Mouse (Mus musculus): ENCODE data around the gene Gsk3b. TPM values are rescaled to one million over a fixed set of nuclear protein-coding genes. Genes with fewer than 3 reads are reported as not detected.

Gene Gsk3b
- polyA plus RNA-seq, 1 experiment from 2014 or later: 130 TPM

- Histone ChIP-seq H3K4me2 (ENCODE audit: low read length) (no peak overlapping the region), H3K4me1 (ENCODE audit: control insufficient read depth, insufficient read depth, low read length) (no peaks in the 10 kb centered on the region), H3K36me3 (ENCODE audit: control insufficient read depth, insufficient read depth, low read length) (peaks cover 39% of the 10 kb centered on the region), H3K4me3 (ENCODE audit: low read depth, low read length) (no peak overlapping the region), H3K27me3 (replicated peaks; ENCODE audit: control insufficient read depth, insufficient read depth, low read length) (no peaks in the 10 kb centered on the region), H3K27ac (ENCODE audit: low read depth, low read length) (no peak overlapping the region), H3K9me3 (replicated peaks; ENCODE audit: control insufficient read depth, low read length) (no peaks in the 10 kb centered on the region), H3K9ac (ENCODE audit: low read length) (no peak overlapping the region)
- DNase-seq (ENCODE audit: low spot score) (no peak), ATAC-seq (no peak)
- WGBS: 90% methylated on average over 6 of the region's 6 CpGs
These were observed 155.3 kb downstream of the Gsk3b start for GRCm38 (mm10) chr16:38244111-38244510.

- peaks cover 36% of the 10 kb centered on the region for H3K36me3 ChIP-seq (ENCODE audit: control insufficient read depth, insufficient read depth, low read length)
- no peak overlapping the region for H3K4me3 ChIP-seq (ENCODE audit: low read depth, low read length)
- H3K27me3 ChIP-seq (replicated peaks; ENCODE audit: control insufficient read depth, insufficient read depth, low read length): no peaks in the 10 kb centered on the region
- no peak for ATAC-seq
- H3K4me2 ChIP-seq (ENCODE audit: low read length): no peak overlapping the region
- 73% methylated on average over 2 of the region's 2 CpGs for WGBS
- no peaks in the 10 kb centered on the region for H3K4me1 ChIP-seq (ENCODE audit: control insufficient read depth, insufficient read depth, low read length)
- no peak for DNase-seq (ENCODE audit: low spot score)
- no peaks in the 10 kb centered on the region for H3K9me3 ChIP-seq (replicated peaks; ENCODE audit: control insufficient read depth, low read length)
- no peak overlapping the region for H3K27ac ChIP-seq (ENCODE audit: low read depth, low read length)
- no peak overlapping the region for H3K9ac ChIP-seq (ENCODE audit: low read length)
These were observed 156.6 kb downstream of the Gsk3b start for GRCm38 (mm10) chr16:38245379-38245778.

- H3K4me3 ChIP-seq (ENCODE audit: low read depth, low read length): no peak overlapping the region
- no peaks in the 10 kb centered on the region for H3K4me1 ChIP-seq (ENCODE audit: control insufficient read depth, insufficient read depth, low read length)
- no peaks in the 10 kb centered on the region for H3K27me3 ChIP-seq (replicated peaks; ENCODE audit: control insufficient read depth, insufficient read depth, low read length)
- no peak overlapping the region for H3K4me2 ChIP-seq (ENCODE audit: low read length)
- ATAC-seq (no peak), DNase-seq (ENCODE audit: low spot score) (no peak)
- 82% methylated on average over 5 of the region's 5 CpGs for WGBS
- no peak overlapping the region for H3K9ac ChIP-seq (ENCODE audit: low read length)
- H3K9me3 ChIP-seq (replicated peaks; ENCODE audit: control insufficient read depth, low read length): no peaks in the 10 kb centered on the region
- no peak overlapping the region for H3K27ac ChIP-seq (ENCODE audit: low read depth, low read length)
- peaks cover 31% of the 10 kb centered on the region for H3K36me3 ChIP-seq (ENCODE audit: control insufficient read depth, insufficient read depth, low read length)
These were observed 157.2 kb downstream of the Gsk3b start for GRCm38 (mm10) chr16:38245849-38246585.

GRCm38 (mm10) chr16:38248331-38248961, 159.6 kb downstream of the Gsk3b start:
- WGBS: 64% methylated on average over 13 of the region's 13 CpGs
- H3K27ac ChIP-seq (ENCODE audit: low read depth, low read length): no peak overlapping the region

GRCm38 (mm10) chr16:38250467-38250866, 161.7 kb downstream of the Gsk3b start:
- 97% methylated on average over 6 of the region's 6 CpGs for WGBS
- H3K27me3 ChIP-seq (replicated peaks; ENCODE audit: control insufficient read depth, insufficient read depth, low read length): no peaks in the 10 kb centered on the region
- no peaks in the 10 kb centered on the region for H3K9me3 ChIP-seq (replicated peaks; ENCODE audit: control insufficient read depth, low read length)
- no peak for ATAC-seq
- no peak for DNase-seq (ENCODE audit: low spot score)
- no peak overlapping the region for H3K4me2 ChIP-seq (ENCODE audit: low read length)
- no peaks in the 10 kb centered on the region for H3K4me1 ChIP-seq (ENCODE audit: control insufficient read depth, insufficient read depth, low read length)
- H3K9ac ChIP-seq (ENCODE audit: low read length): no peak overlapping the region
- H3K36me3 ChIP-seq (ENCODE audit: control insufficient read depth, insufficient read depth, low read length): peaks cover 8% of the 10 kb centered on the region
- H3K4me3 ChIP-seq (ENCODE audit: low read depth, low read length): no peak overlapping the region
- no peak overlapping the region for H3K27ac ChIP-seq (ENCODE audit: low read depth, low read length)

More at GRCm38 (mm10) chr16:38248331-38248961, 159.6 kb downstream of the Gsk3b start:
- no peaks in the 10 kb centered on the region for H3K27me3 ChIP-seq (replicated peaks; ENCODE audit: control insufficient read depth, insufficient read depth, low read length)
- H3K4me1 ChIP-seq (ENCODE audit: control insufficient read depth, insufficient read depth, low read length): no peaks in the 10 kb centered on the region
- no peak overlapping the region for H3K9ac ChIP-seq (ENCODE audit: low read length)
- ATAC-seq (no peak; the same call in 1 of the 2 replicates), DNase-seq (ENCODE audit: low spot score) (no peak)
- peaks cover 14% of the 10 kb centered on the region for H3K36me3 ChIP-seq (ENCODE audit: control insufficient read depth, insufficient read depth, low read length)
- no peaks in the 10 kb centered on the region for H3K9me3 ChIP-seq (replicated peaks; ENCODE audit: control insufficient read depth, low read length)
- no peak overlapping the region for H3K4me2 ChIP-seq (ENCODE audit: low read length)
- no peak overlapping the region for H3K4me3 ChIP-seq (ENCODE audit: low read depth, low read length)

- WGBS: 89% methylated on average over 14 of the region's 14 CpGs
- H3K4me3 ChIP-seq (ENCODE audit: low read depth, low read length): no peak overlapping the region
- no peak overlapping the region for H3K4me2 ChIP-seq (ENCODE audit: low read length)
- no peak overlapping the region for H3K9ac ChIP-seq (ENCODE audit: low read length)
- H3K4me1 ChIP-seq (ENCODE audit: control insufficient read depth, insufficient read depth, low read length): no peaks in the 10 kb centered on the region
- no peaks in the 10 kb centered on the region for H3K36me3 ChIP-seq (ENCODE audit: control insufficient read depth, insufficient read depth, low read length)
- H3K27ac ChIP-seq (ENCODE audit: low read depth, low read length): no peak overlapping the region
- DNase-seq (ENCODE audit: low spot score) (no peak), ATAC-seq (no peak)
- no peaks in the 10 kb centered on the region for H3K27me3 ChIP-seq (replicated peaks; ENCODE audit: control insufficient read depth, insufficient read depth, low read length)
- no peaks in the 10 kb centered on the region for H3K9me3 ChIP-seq (replicated peaks; ENCODE audit: control insufficient read depth, low read length)
These were observed 165.2 kb downstream of the Gsk3b start for GRCm38 (mm10) chr16:38254001-38254400.

GRCm38 (mm10) chr16:38255107-38255506, 166.3 kb downstream of the Gsk3b start:
- Histone ChIP-seq H3K4me2 (ENCODE audit: low read length) (no peak overlapping the region), H3K9ac (ENCODE audit: low read length) (no peak overlapping the region), H3K36me3 (ENCODE audit: control insufficient read depth, insufficient read depth, low read length) (no peaks in the 10 kb centered on the region), H3K9me3 (replicated peaks; ENCODE audit: control insufficient read depth, low read length) (no peaks in the 10 kb centered on the region), H3K27ac (ENCODE audit: low read depth, low read length) (no peak overlapping the region), H3K27me3 (replicated peaks; ENCODE audit: control insufficient read depth, insufficient read depth, low read length) (no peaks in the 10 kb centered on the region), H3K4me3 (ENCODE audit: low read depth, low read length) (no peak overlapping the region), H3K4me1 (ENCODE audit: control insufficient read depth, insufficient read depth, low read length) (no peaks in the 10 kb centered on the region)
- WGBS: 87% methylated on average over 4 of the region's 4 CpGs
- DNase-seq (ENCODE audit: low spot score): no peak
- ATAC-seq: no peak

- WGBS: 92% methylated on average over 9 of the region's 9 CpGs
These were observed 167.1 kb downstream of the Gsk3b start for GRCm38 (mm10) chr16:38255927-38256326.

GRCm38 (mm10) chr16:38271601-38272000, 182.8 kb downstream of the Gsk3b start:
- Histone ChIP-seq H3K9ac (ENCODE audit: low read length) (no peak overlapping the region), H3K4me1 (ENCODE audit: control insufficient read depth, insufficient read depth, low read length) (peaks cover 11% of the 10 kb centered on the region), H3K4me2 (ENCODE audit: low read length) (no peak overlapping the region), H3K9me3 (replicated peaks; ENCODE audit: control insufficient read depth, low read length) (no peaks in the 10 kb centered on the region), H3K27me3 (replicated peaks; ENCODE audit: control insufficient read depth, insufficient read depth, low read length) (no peaks in the 10 kb centered on the region), H3K4me3 (ENCODE audit: low read depth, low read length) (no peak overlapping the region), H3K36me3 (ENCODE audit: control insufficient read depth, insufficient read depth, low read length) (no peaks in the 10 kb centered on the region), H3K27ac (ENCODE audit: low read depth, low read length) (no peak overlapping the region)
- WGBS: 79% methylated on average over 3 of the region's 3 CpGs
- ATAC-seq (no peak), DNase-seq (ENCODE audit: low spot score) (no peak)

More at GRCm38 (mm10) chr16:38255927-38256326, 167.1 kb downstream of the Gsk3b start:
- Histone ChIP-seq H3K4me1 (ENCODE audit: control insufficient read depth, insufficient read depth, low read length) (no peaks in the 10 kb centered on the region), H3K4me3 (ENCODE audit: low read depth, low read length) (no peak overlapping the region), H3K9me3 (replicated peaks; ENCODE audit: control insufficient read depth, low read length) (no peaks in the 10 kb centered on the region), H3K27me3 (replicated peaks; ENCODE audit: control insufficient read depth, insufficient read depth, low read length) (no peaks in the 10 kb centered on the region), H3K36me3 (ENCODE audit: control insufficient read depth, insufficient read depth, low read length) (no peaks in the 10 kb centered on the region), H3K27ac (ENCODE audit: low read depth, low read length) (no peak overlapping the region), H3K9ac (ENCODE audit: low read length) (no peak overlapping the region), H3K4me2 (ENCODE audit: low read length) (no peak overlapping the region)
- no peak for DNase-seq (ENCODE audit: low spot score)
- ATAC-seq: no peak
